Mouse (Mus musculus) left cerebral cortex, adult 8-10 months (tissue): ENCODE results near the gene Cts3. TPM values are rescaled to one million over a fixed set of nuclear protein-coding genes. Genes with fewer than 3 reads are reported as not detected.
"Not testable (repeated sequence)": the region's sequence is repeated elsewhere in the genome, so short reads cannot be mapped to it uniquely, and the experiment has no call there.

Experiments
- DNase-seq, 2 experiments: peaks; one replicate each; pipeline ENCODE4 v3.0.0; 2022; ENCODE audit warnings: low spot score in 2 of 2
- total RNA-seq, 4 experiments: library from RNA; stranded (reverse); gene quantifications; 2 replicates each; pipeline ENCODE4 v1.2.4; 2022

Cts3 gene
- not detected for total RNA-seq

DNA sequence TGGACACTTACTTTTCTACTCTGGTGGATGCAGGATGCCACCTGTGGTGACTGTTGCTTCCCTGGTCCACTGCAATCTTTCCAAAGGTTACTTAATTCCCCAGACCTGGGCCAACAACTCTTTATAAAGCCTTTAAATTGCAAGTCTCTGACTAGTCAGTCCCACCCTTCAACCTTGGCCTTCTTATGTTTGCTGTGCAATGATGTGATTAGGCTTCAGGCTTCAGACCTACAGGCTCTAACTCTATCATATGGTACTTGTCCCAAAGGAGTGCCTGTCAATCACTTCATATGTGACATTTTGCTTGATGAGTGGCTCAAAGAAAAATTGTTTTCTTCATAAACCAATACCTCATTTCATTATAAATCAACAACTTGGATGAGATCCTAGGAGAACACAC, at the start of gene Cts3:
Gene Cts3, minus strand, starts transcription at position 101 of the 400 bp plus-strand sequence.
- no peak for DNase-seq

DNA sequence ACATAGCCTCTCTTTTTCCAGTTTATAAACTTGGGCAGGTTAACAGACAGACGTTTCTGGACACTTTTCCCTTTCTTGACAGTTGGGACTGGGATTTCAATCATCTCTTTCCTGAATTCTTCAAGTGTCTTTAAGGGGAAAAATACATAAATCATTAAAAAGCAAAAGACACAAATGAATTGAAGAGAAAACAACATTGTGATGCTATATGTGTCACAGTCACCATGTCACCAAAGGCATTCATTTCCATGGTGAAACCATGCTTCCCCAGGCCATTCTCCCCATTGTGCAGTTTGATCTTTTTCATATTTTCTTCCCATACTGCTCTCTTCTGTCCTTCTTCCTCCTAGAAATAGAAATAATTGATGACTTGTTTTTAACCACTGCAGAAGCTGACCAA, 1.9 kb downstream of the Cts3 start, which contains the start of gene Gm49352:
Gene Gm49352, minus strand, starts transcription at position 101 of the 400 bp plus-strand sequence.
- not testable (repeated sequence) for DNase-seq

DNA sequence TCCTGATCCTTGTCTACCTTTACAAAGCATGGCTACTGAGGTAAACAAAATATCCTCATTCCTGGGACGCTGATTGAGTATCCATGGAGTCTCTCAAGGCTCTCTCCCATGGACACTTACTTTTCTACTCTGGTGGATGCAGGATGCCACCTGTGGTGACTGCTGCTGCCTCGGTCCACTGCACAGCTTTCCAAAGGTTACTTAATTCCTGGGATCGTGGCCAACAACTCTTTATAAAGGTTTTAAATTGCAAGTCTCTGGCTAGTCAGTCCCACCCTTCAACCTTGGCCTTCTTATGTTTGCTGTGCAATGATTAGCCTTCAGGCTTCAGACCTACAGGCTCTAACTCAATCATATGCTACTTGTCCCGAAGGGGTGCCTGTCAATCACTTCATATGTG, 28.3 kb downstream of the Cts3 start, which contains the start of gene Ctsm:
Gene Ctsm, minus strand, starts transcription at position 209 of the 400 bp plus-strand sequence.
- no peak for DNase-seq

Other genes with a start within 250 kb of the Cts3 start
- gene Cts7, start 211.9 kb downstream of the Cts3 start, total RNA-seq: not detected
- gene Ctsm, start 28.3 kb downstream of the Cts3 start, total RNA-seq: not detected
- not detected for gene Gm49352, start 2.0 kb downstream of the Cts3 start, total RNA-seq